Comparison of ENCODE assay signal across 20 mouse cellular contexts in genomic region chr16:31781015-31781414, GRCm38 (mm10).
DNase-seq lines count a peak whose midpoint lies in the region; ATAC-seq and TF ChIP-seq lines count a peak whose summit lies in the region.
"Had no signal": no experiment of that assay in that cellular context is flagged by ENCODE, and none has a peak within 500 bp of the region (broad histone marks: within the 10 kb centered on the region; RNA-seq: fewer than 3 reads in every experiment).

No protein-coding gene starts in this region.

- WGBS in forebrain, embryonic 14.5 days, result 49% methylated on average over 6 of the region's 6 CpGs
- 42% methylated on average over 6 of the region's 6 CpGs for WGBS in forebrain, embryonic 15.5 days
- WGBS in kidney, adult 2 months, result 56% methylated on average over 6 of the region's 6 CpGs

- H3K4me3 ChIP-seq in forebrain, embryonic 14.5 days (ENCODE audit: low read depth, low read length), result no peak overlapping the region
- H3K4me3 ChIP-seq in forebrain, embryonic 15.5 days, result no peak overlapping the region
- H3K4me3 ChIP-seq in kidney, adult 2 months (ENCODE audit: insufficient read depth, low read depth, low read length), result no peak overlapping the region
- H3K4me3 ChIP-seq: heart, embryonic 15.5 days; hindbrain, embryonic 10.5 days; kidney, embryonic 15.5 days; liver, embryonic 15.5 days had no signal

- DNase-seq in cerebellum, adult 18-20 months, result peak; percentile 26 to 36
- no peak for DNase-seq in cerebellum, adult 11 months
- peak; percentile 22 for DNase-seq in forebrain, embryonic 14.5 days (ENCODE audit: low spot score)
- peak; percentile 18 for DNase-seq in kidney, postnatal 10 days
- no peak for DNase-seq in kidney, adult 2 months
- peak; percentile 20 for DNase-seq in NIH3T3 (ENCODE audit: low read depth)
- DNase-seq: adrenal gland, postnatal 10 days; gastrocnemius, postnatal 14 days; kidney, postnatal 4 days; liver; thymus, adult 18-20 months; thymus, postnatal 36 days had no signal

- H3K27me3 ChIP-seq in forebrain, embryonic 14.5 days (replicated peaks; ENCODE audit: control insufficient read depth, insufficient read depth, low read length), result no peaks in the 10 kb centered on the region
- no peaks in the 10 kb centered on the region for H3K27me3 ChIP-seq in forebrain, embryonic 15.5 days
- no peaks in the 10 kb centered on the region for H3K27me3 ChIP-seq in kidney, adult 2 months (replicated peaks; ENCODE audit: control insufficient read depth, insufficient read depth, low read length)
- H3K27me3 ChIP-seq: heart, embryonic 15.5 days; kidney, embryonic 15.5 days; liver, embryonic 15.5 days had no signal

- no peak overlapping the region for H3K27ac ChIP-seq in forebrain, embryonic 14.5 days (ENCODE audit: low read depth, low read length)
- H3K27ac ChIP-seq in forebrain, embryonic 15.5 days (replicated peaks), result no peak overlapping the region
- H3K27ac ChIP-seq in kidney, adult 2 months (ENCODE audit: insufficient read depth, low read depth, low read length), result no peak overlapping the region
- H3K27ac ChIP-seq: heart, embryonic 15.5 days; hindbrain, embryonic 10.5 days; kidney, embryonic 15.5 days; liver, embryonic 15.5 days; macrophage had no signal

- H3K36me3 ChIP-seq in forebrain, embryonic 14.5 days (ENCODE audit: control insufficient read depth, insufficient read depth, low read length), result no peaks in the 10 kb centered on the region
- H3K36me3 ChIP-seq in forebrain, embryonic 15.5 days, result no peaks in the 10 kb centered on the region
- no peaks in the 10 kb centered on the region; the same call in 1 of the 2 replicates for H3K36me3 ChIP-seq in kidney, adult 2 months (ENCODE audit: control insufficient read depth, insufficient read depth, low read length)
- H3K36me3 ChIP-seq: hindbrain, embryonic 10.5 days had no signal

- H3K4me2 ChIP-seq in forebrain, embryonic 14.5 days (ENCODE audit: low read length), result no peak overlapping the region
- H3K4me2 ChIP-seq in forebrain, embryonic 15.5 days (replicated peaks), result no peak overlapping the region
- H3K4me2 ChIP-seq: heart, embryonic 15.5 days; kidney, embryonic 15.5 days; liver, embryonic 15.5 days had no signal

- no peaks in the 10 kb centered on the region for H3K9me3 ChIP-seq in forebrain, embryonic 14.5 days (replicated peaks; ENCODE audit: control insufficient read depth, low read length)
- no peaks in the 10 kb centered on the region for H3K9me3 ChIP-seq in forebrain, embryonic 15.5 days
- H3K9me3 ChIP-seq: heart, embryonic 15.5 days; hindbrain, embryonic 10.5 days; kidney, embryonic 15.5 days; liver, embryonic 15.5 days had no signal

- no peaks in the 10 kb centered on the region for H3K4me1 ChIP-seq in forebrain, embryonic 14.5 days (ENCODE audit: control insufficient read depth, insufficient read depth, low read length)
- H3K4me1 ChIP-seq in forebrain, embryonic 15.5 days, result no peaks in the 10 kb centered on the region
- no peaks in the 10 kb centered on the region for H3K4me1 ChIP-seq in kidney, adult 2 months (ENCODE audit: control insufficient read depth, insufficient read depth, low read length)
- H3K4me1 ChIP-seq: heart, embryonic 15.5 days; hindbrain, embryonic 10.5 days; kidney, embryonic 15.5 days; liver, embryonic 15.5 days had no signal

- ATAC-seq in forebrain, embryonic 14.5 days, result no peak
- ATAC-seq in forebrain, embryonic 15.5 days (replicated peaks), result no peak
- ATAC-seq: intestine, postnatal 0 days; lung, postnatal 0 days had no signal

- TF ChIP-seq POLR2A in kidney, adult 2 months (IDR thresholded peaks at IDR 0.05; ENCODE audit: low read depth, low read length), result no peak

- H3K9ac ChIP-seq in forebrain, embryonic 14.5 days (ENCODE audit: low read length), result no peak overlapping the region
- H3K9ac ChIP-seq in forebrain, embryonic 15.5 days (replicated peaks), result no peak overlapping the region
- H3K9ac ChIP-seq: heart, embryonic 15.5 days; kidney, embryonic 15.5 days; liver, embryonic 15.5 days had no signal

- no peak for TF ChIP-seq CTCF in kidney, adult 2 months (conservative IDR thresholded peaks at IDR 0.05; ENCODE audit: insufficient read depth, insufficient read length, low read depth, low read length)

Comparison
In these comparisons a context has a peak if more than half of its experiments do, and no peak if none do; other contexts are left out.
1. DNase-seq: peak in cerebellum, adult 18-20 months (2 of 2), forebrain, embryonic 14.5 days (single experiment), kidney, postnatal 10 days (single experiment) and NIH3T3 (single experiment); none in cerebellum, adult 11 months (single experiment) and kidney, adult 2 months (single experiment).